Mouse (Mus musculus) lung, adult 2 months (tissue): Measurements from ENCODE around the gene Arpp19.

Source experiments
- CTCF ChIP-seq: fragments of 200-500 bp; IDR thresholded peaks from 2 replicates; pipeline ENCODE4 v1.5.1; 2011; ENCODE audit warnings: mild to moderate bottlenecking, low read length, control low read depth; ENCODE audit not compliant: insufficient read depth
- POLR2A ChIP-seq: fragments of 200-500 bp; IDR thresholded peaks from 2 replicates; pipeline ENCODE4 v1.6.1; 2011; ENCODE audit warnings: low read depth, mild to moderate bottlenecking, control low read depth, low read length, borderline replicate concordance; ENCODE audit errors: extremely low read depth

- no peak for TF ChIP-seq CTCF
- no peak for TF ChIP-seq POLR2A
Measured at GRCm38 (mm10) chr9:75047079-75047478, 9.7 kb downstream of the Arpp19 start.
